ENCODE assay signal across 26 mouse cellular contexts in genomic region chr12:104278216-104279055, GRCm38 (mm10). TPM values are rescaled to one million over a fixed set of nuclear protein-coding genes. Genes with fewer than 3 reads are reported as not detected.
A peak's percentile ranks its signal among the peaks of the same experiment; 100 is the strongest.
DNase-seq lines count a peak whose midpoint lies in the region; ATAC-seq lines count a peak whose summit lies in the region.
"Had no signal": no experiment of that assay in that cellular context is flagged by ENCODE, and none has a peak within 500 bp of the region (broad histone marks: within the 10 kb centered on the region; RNA-seq: fewer than 3 reads in every experiment).

No protein-coding gene starts in this region.

- no peak overlapping the region for H3K9ac ChIP-seq in midbrain, embryonic 13.5 days (replicated peaks)
- no peak overlapping the region for H3K9ac ChIP-seq in midbrain, embryonic 16.5 days (ENCODE audit: low read depth, low read length)
- H3K9ac ChIP-seq in forebrain, embryonic 12.5 days, result no peak overlapping the region
- no peak overlapping the region for H3K9ac ChIP-seq in midbrain, embryonic 15.5 days
- H3K9ac ChIP-seq: embryonic facial prominence, embryonic 15.5 days; hindbrain, embryonic 13.5 days; liver, postnatal 0 days; neural tube, embryonic 12.5 days had no signal

- intact Hi-C loops in gastrocnemius, postnatal 14 days (cut with DNase I; ENCODE audit: low total_unique reads), result no loop called here

- H3K36me3 ChIP-seq in midbrain, embryonic 13.5 days, result no peaks in the 10 kb centered on the region
- no peaks in the 10 kb centered on the region for H3K36me3 ChIP-seq in midbrain, embryonic 16.5 days (ENCODE audit: control insufficient read depth, insufficient read depth, low read length)
- H3K36me3 ChIP-seq in forebrain, embryonic 12.5 days (replicated peaks), result no peaks in the 10 kb centered on the region
- no peaks in the 10 kb centered on the region for H3K36me3 ChIP-seq in midbrain, embryonic 15.5 days (replicated peaks)
- H3K36me3 ChIP-seq: embryonic facial prominence, embryonic 15.5 days; heart, embryonic 10.5 days; hindbrain, embryonic 13.5 days; neural tube, embryonic 12.5 days had no signal

- ATAC-seq in midbrain, embryonic 13.5 days, result peak; percentile 62
- no peak for ATAC-seq in midbrain, embryonic 16.5 days
- peak; percentile 66; the same call in 1 of the 2 replicates for ATAC-seq in forebrain, embryonic 12.5 days (ENCODE audit: low FRiP score)
- ATAC-seq in midbrain, embryonic 15.5 days (replicated peaks), result peak; percentile 48; the same call in 1 of the 2 replicates
- ATAC-seq: intestine, embryonic 16.5 days; liver, postnatal 0 days had no signal

- peaks cover 7% of the 10 kb centered on the region; the same call in 1 of the 2 replicates for H3K4me1 ChIP-seq in midbrain, embryonic 13.5 days (replicated peaks)
- H3K4me1 ChIP-seq in midbrain, embryonic 16.5 days (ENCODE audit: control insufficient read depth, insufficient read depth, low read length), result no peaks in the 10 kb centered on the region
- H3K4me1 ChIP-seq in forebrain, embryonic 12.5 days, result no peaks in the 10 kb centered on the region
- H3K4me1 ChIP-seq in midbrain, embryonic 15.5 days, result 0 out of 2 replicates have a peak, but pooled peaks cover 4% of the 10 kb centered on the region
- H3K4me1 ChIP-seq: embryonic facial prominence, embryonic 15.5 days; heart, embryonic 10.5 days; neural tube, embryonic 12.5 days had no signal

- no peaks in the 10 kb centered on the region for H3K9me3 ChIP-seq in midbrain, embryonic 13.5 days
- H3K9me3 ChIP-seq in midbrain, embryonic 16.5 days (replicated peaks; ENCODE audit: control insufficient read depth, low read length, poor library complexity, severe bottlenecking), result no peaks in the 10 kb centered on the region
- peaks cover 4% of the 10 kb centered on the region; the same call in 1 of the 2 replicates for H3K9me3 ChIP-seq in forebrain, embryonic 12.5 days
- H3K9me3 ChIP-seq in midbrain, embryonic 15.5 days, result no peaks in the 10 kb centered on the region; the same call in 1 of the 2 replicates
- H3K9me3 ChIP-seq: embryonic facial prominence, embryonic 15.5 days; heart, embryonic 10.5 days; hindbrain, embryonic 13.5 days; neural tube, embryonic 12.5 days had no signal

- H3K27ac ChIP-seq in midbrain, embryonic 13.5 days, result no peak overlapping the region
- no peak overlapping the region for H3K27ac ChIP-seq in midbrain, embryonic 16.5 days (ENCODE audit: low read length)
- H3K27ac ChIP-seq in forebrain, embryonic 12.5 days, result peak overlapping the region; percentile 59
- no peak overlapping the region for H3K27ac ChIP-seq in midbrain, embryonic 15.5 days
- H3K27ac ChIP-seq: embryonic facial prominence, embryonic 15.5 days; heart, embryonic 10.5 days; hindbrain, embryonic 13.5 days; layer of hippocampus, adult 2 months; neural tube, embryonic 12.5 days had no signal

- DNase-seq in embryo, embryonic 11 days, result peak; percentile 3
- DNase-seq in embryo, embryonic 10.5 days (ENCODE audit: low spot score), result no peak
- no peak for DNase-seq in gastrocnemius, postnatal 14 days
- DNase-seq in kidney, adult 9 months, result no peak
- DNase-seq: adrenal gland, adult 2 months; cerebellum, adult 11 months; gastrocnemius, postnatal 10 days; heart, postnatal 14 days; kidney, postnatal 10 days; liver, postnatal 0 days; lung, postnatal 36 days; right cerebral cortex, postnatal 4 days; thymus, postnatal 25 days had no signal

- 82% methylated on average over 18 of the region's 18 CpGs for WGBS in midbrain, embryonic 13.5 days
- 69% methylated on average over 18 of the region's 18 CpGs for WGBS in midbrain, embryonic 16.5 days
- 69% methylated on average over 18 of the region's 18 CpGs for WGBS in forebrain, embryonic 12.5 days
- 74% methylated on average over 18 of the region's 18 CpGs for WGBS in midbrain, embryonic 15.5 days

- H3K4me3 ChIP-seq in midbrain, embryonic 13.5 days (replicated peaks), result no peak overlapping the region
- no peak overlapping the region for H3K4me3 ChIP-seq in midbrain, embryonic 16.5 days (ENCODE audit: low read depth, low read length)
- H3K4me3 ChIP-seq in forebrain, embryonic 12.5 days (replicated peaks), result no peak overlapping the region
- no peak overlapping the region for H3K4me3 ChIP-seq in midbrain, embryonic 15.5 days
- H3K4me3 ChIP-seq: embryonic facial prominence, embryonic 15.5 days; heart, embryonic 10.5 days; hindbrain, embryonic 13.5 days; layer of hippocampus, adult 2 months; neural tube, embryonic 12.5 days had no signal

- no peaks in the 10 kb centered on the region for H3K27me3 ChIP-seq in midbrain, embryonic 13.5 days
- H3K27me3 ChIP-seq in midbrain, embryonic 16.5 days (ENCODE audit: control insufficient read depth, insufficient read depth, low read depth, low read length), result no peaks in the 10 kb centered on the region
- H3K27me3 ChIP-seq in forebrain, embryonic 12.5 days, result no peaks in the 10 kb centered on the region
- no peaks in the 10 kb centered on the region for H3K27me3 ChIP-seq in midbrain, embryonic 15.5 days (replicated peaks)
- H3K27me3 ChIP-seq: embryonic facial prominence, embryonic 15.5 days; hindbrain, embryonic 13.5 days; neural tube, embryonic 12.5 days had no signal

- H3K4me2 ChIP-seq in midbrain, embryonic 13.5 days (replicated peaks), result no peak overlapping the region
- no peak overlapping the region for H3K4me2 ChIP-seq in midbrain, embryonic 16.5 days (ENCODE audit: low read length)
- H3K4me2 ChIP-seq in forebrain, embryonic 12.5 days, result peak overlapping the region; percentile 7; the same call in 1 of the 2 replicates
- no peak overlapping the region for H3K4me2 ChIP-seq in midbrain, embryonic 15.5 days
- H3K4me2 ChIP-seq: embryonic facial prominence, embryonic 15.5 days; hindbrain, embryonic 13.5 days; neural tube, embryonic 12.5 days had no signal

RNA-seq across cellular contexts. Expression of gene Serpina3i, which starts 15.5 kb away (rescaled TPM):
- not detected in 2 replicates for polyA plus RNA-seq in midbrain, embryonic 13.5 days (2015; fragmentation: Nextera tagmentation; extraction: Ambion mirVana)
- not detected in 2 replicates for polyA plus RNA-seq in midbrain, embryonic 16.5 days (2015; fragmentation: Nextera tagmentation; extraction: Ambion mirVana)
- 0.09 TPM in 1 of 2 replicates, not detected in the other for polyA plus RNA-seq in forebrain, embryonic 12.5 days (2016; fragmentation: Nextera tagmentation; extraction: Ambion mirVana)
- 0.08 TPM in 1 of 2 replicates, not detected in the other for polyA plus RNA-seq in midbrain, embryonic 15.5 days (2015; fragmentation: Nextera tagmentation; extraction: Ambion mirVana)
- total RNA-seq in gastrocnemius, postnatal 14 days (2021), result not detected
- total RNA-seq: left cerebral cortex, adult 18-20 months had no signal
- polyA plus RNA-seq: heart, embryonic 10.5 days; hindbrain, embryonic 13.5 days; limb, embryonic 11.5 days had no signal

RNA-seq across cellular contexts. Expression of gene Serpina3j, which starts 35.9 kb away (rescaled TPM):
- polyA plus RNA-seq in midbrain, embryonic 13.5 days (2015; fragmentation: Nextera tagmentation; extraction: Ambion mirVana), result not detected in 2 replicates
- polyA plus RNA-seq in midbrain, embryonic 16.5 days (2015; fragmentation: Nextera tagmentation; extraction: Ambion mirVana), result not detected in 2 replicates
- not detected in 2 replicates for polyA plus RNA-seq in forebrain, embryonic 12.5 days (2016; fragmentation: Nextera tagmentation; extraction: Ambion mirVana)
- not detected in 2 replicates for polyA plus RNA-seq in midbrain, embryonic 15.5 days (2015; fragmentation: Nextera tagmentation; extraction: Ambion mirVana)
- not detected for total RNA-seq in gastrocnemius, postnatal 14 days (2021)
- total RNA-seq: gastrocnemius, postnatal 10 days; heart, postnatal 14 days; layer of hippocampus, adult 2 months; left cerebral cortex, adult 18-20 months had no signal
- polyA plus RNA-seq: adrenal gland, adult 2 months; heart, embryonic 10.5 days; hindbrain, embryonic 13.5 days; intestine, embryonic 16.5 days; limb, embryonic 11.5 days; liver, postnatal 0 days; neural tube, embryonic 12.5 days; testis, adult 2 months had no signal

RNA-seq across cellular contexts. Expression of gene Serpina3g, which starts 42.4 kb away (rescaled TPM):
- 0.26 and 0.36 TPM in 2 replicates for polyA plus RNA-seq in midbrain, embryonic 13.5 days (2015; fragmentation: Nextera tagmentation; extraction: Ambion mirVana)
- 0.16 and 0.87 TPM in 2 replicates for polyA plus RNA-seq in midbrain, embryonic 16.5 days (2015; fragmentation: Nextera tagmentation; extraction: Ambion mirVana)
- not detected in 2 replicates for polyA plus RNA-seq in forebrain, embryonic 12.5 days (2016; fragmentation: Nextera tagmentation; extraction: Ambion mirVana)
- 0.56 and 0.80 TPM in 2 replicates for polyA plus RNA-seq in midbrain, embryonic 15.5 days (2015; fragmentation: Nextera tagmentation; extraction: Ambion mirVana)
- not detected for total RNA-seq in gastrocnemius, postnatal 14 days (2021)

RNA-seq across cellular contexts. Expression of gene Serpina3k, which starts 59.9 kb away (rescaled TPM):
- polyA plus RNA-seq in midbrain, embryonic 13.5 days (2015; fragmentation: Nextera tagmentation; extraction: Ambion mirVana), result not detected in 2 replicates
- polyA plus RNA-seq in midbrain, embryonic 16.5 days (2015; fragmentation: Nextera tagmentation; extraction: Ambion mirVana), result not detected in 2 replicates
- polyA plus RNA-seq in forebrain, embryonic 12.5 days (2016; fragmentation: Nextera tagmentation; extraction: Ambion mirVana), result not detected in 2 replicates
- polyA plus RNA-seq in midbrain, embryonic 15.5 days (2015; fragmentation: Nextera tagmentation; extraction: Ambion mirVana), result not detected in 2 replicates
- total RNA-seq in gastrocnemius, postnatal 14 days (2021), result not detected
- total RNA-seq: heart, postnatal 14 days; layer of hippocampus, adult 2 months; left cerebral cortex, adult 18-20 months had no signal
- polyA plus RNA-seq: embryonic facial prominence, embryonic 15.5 days; heart, embryonic 10.5 days; hindbrain, embryonic 13.5 days; intestine, embryonic 16.5 days; limb, embryonic 11.5 days; neural tube, embryonic 12.5 days had no signal

RNA-seq across cellular contexts. Expression of gene Serpina3m, which starts 59.9 kb away (rescaled TPM):
- polyA plus RNA-seq in midbrain, embryonic 13.5 days (2015; fragmentation: Nextera tagmentation; extraction: Ambion mirVana), result not detected in 2 replicates
- polyA plus RNA-seq in midbrain, embryonic 16.5 days (2015; fragmentation: Nextera tagmentation; extraction: Ambion mirVana), result not detected in 2 replicates
- not detected in 2 replicates for polyA plus RNA-seq in forebrain, embryonic 12.5 days (2016; fragmentation: Nextera tagmentation; extraction: Ambion mirVana)
- not detected in 2 replicates for polyA plus RNA-seq in midbrain, embryonic 15.5 days (2015; fragmentation: Nextera tagmentation; extraction: Ambion mirVana)
- not detected for total RNA-seq in gastrocnemius, postnatal 14 days (2021)
- total RNA-seq: heart, postnatal 14 days had no signal
- polyA plus RNA-seq: embryonic facial prominence, embryonic 15.5 days; heart, embryonic 10.5 days; hindbrain, embryonic 13.5 days; intestine, embryonic 16.5 days; limb, embryonic 11.5 days; neural tube, embryonic 12.5 days; testis, adult 2 months had no signal
